Mouse (Mus musculus) brain, embryonic 14.5 days (tissue): ENCODE results near the gene Zp1.

Experiments
- CTCF ChIP-seq: fragments of 200-500 bp; IDR thresholded peaks from 2 replicates; pipeline ENCODE4 v1.5.1; 2012; ENCODE audit warnings: inconsistent platforms, mild to moderate bottlenecking, moderate library complexity, borderline replicate concordance; ENCODE audit not compliant: insufficient read depth, insufficient read length; ENCODE audit errors: extremely low read depth
- POLR2A ChIP-seq: fragments of 200-500 bp; IDR thresholded peaks from 2 replicates; pipeline ENCODE4 v1.6.1; 2012; ENCODE audit warnings: mild to moderate bottlenecking, inconsistent platforms, borderline replicate concordance; ENCODE audit not compliant: poor library complexity, insufficient read depth, insufficient read length, severe bottlenecking; ENCODE audit errors: extremely low read depth

GRCm38 (mm10) chr19:10949112-10949511 is 28.7 kb upstream of the Zp1 start, which contains the start of gene Ccdc86:
- TF ChIP-seq CTCF = no peak
- TF ChIP-seq POLR2A = peak; percentile 39; the same call in 1 of the 2 replicates
